Mouse (Mus musculus): ENCODE results near the gene Ccnb2. TPM values are rescaled to one million over a fixed set of nuclear protein-coding genes. Genes with fewer than 3 reads are reported as not detected.
A peak's percentile ranks its signal among the peaks of the same experiment; 100 is the strongest.
"Not testable (repeated sequence)": the region's sequence is repeated elsewhere in the genome, so short reads cannot be mapped to it uniquely, and the experiment has no call there.

The Ccnb2 gene
- polyA plus RNA-seq (2012; ENCODE audit: insufficient read depth, insufficient read length, low replicate concordance, missing spikeins) = not detected in 2 replicates

GRCm38 (mm10) chr9:70421257-70422056 is at the start of gene Ccnb2:
Gene Ccnb2, minus strand, starts transcription at chr9:70421547.
- no peak for TF ChIP-seq CTCF (IDR thresholded peaks at IDR 0.05; ENCODE audit: insufficient read depth, low read depth, low read length)
- no peak for TF ChIP-seq POLR2A (IDR thresholded peaks at IDR 0.05; ENCODE audit: insufficient read depth, low read depth, low read length)
- 4% methylated on average over 45 of the region's 45 CpGs for WGBS
- Histone ChIP-seq H3K4me3 (ENCODE audit: insufficient read depth, low read depth, low read length) (peak within 1 kb of the TSS; percentile 35), H3K27ac (ENCODE audit: insufficient read depth, low read depth, low read length) (no peak within 1 kb of the TSS), H3K4me1 (ENCODE audit: control insufficient read depth, insufficient read depth, low read length) (peaks cover 4% of the 10 kb centered on the region)

GRCm38 (mm10) chr9:70463091-70463490 is 41.7 kb upstream of the Ccnb2 start:
- WGBS = 97% methylated on average over 13 of the region's 13 CpGs
- not testable (repeated sequence) for H3K27ac ChIP-seq (ENCODE audit: insufficient read depth, low read depth, low read length); H3K4me1 ChIP-seq (ENCODE audit: control insufficient read depth, insufficient read depth, low read length); H3K4me3 ChIP-seq (ENCODE audit: insufficient read depth, low read depth, low read length)

- H3K4me1 ChIP-seq (ENCODE audit: control insufficient read depth, insufficient read depth, low read length) = 0 out of 2 replicates have a peak, but pooled peaks cover 2% of the 10 kb centered on the region
Measured at GRCm38 (mm10) chr9:70452371-70452770, 31.0 kb upstream of the Ccnb2 start.

GRCm38 (mm10) chr9:70449072-70449471 is 27.7 kb upstream of the Ccnb2 start:
- H3K4me3 ChIP-seq (ENCODE audit: insufficient read depth, low read depth, low read length) = no peak overlapping the region
- H3K4me1 ChIP-seq (ENCODE audit: control insufficient read depth, insufficient read depth, low read length) = 0 out of 2 replicates have a peak, but pooled peaks cover 2% of the 10 kb centered on the region
- no peak overlapping the region for H3K27ac ChIP-seq (ENCODE audit: insufficient read depth, low read depth, low read length)
- no peak for TF ChIP-seq CTCF (IDR thresholded peaks at IDR 0.05; ENCODE audit: insufficient read depth, low read depth, low read length)
- no peak for TF ChIP-seq POLR2A (IDR thresholded peaks at IDR 0.05; ENCODE audit: insufficient read depth, low read depth, low read length)
- WGBS = 87% methylated on average over 5 of the region's 5 CpGs

More at GRCm38 (mm10) chr9:70452371-70452770, 31.0 kb upstream of the Ccnb2 start:
- Histone ChIP-seq H3K27ac (ENCODE audit: insufficient read depth, low read depth, low read length) (no peak overlapping the region), H3K4me3 (ENCODE audit: insufficient read depth, low read depth, low read length) (no peak overlapping the region)
- TF ChIP-seq CTCF (IDR thresholded peaks at IDR 0.05; ENCODE audit: insufficient read depth, low read depth, low read length) (no peak), POLR2A (IDR thresholded peaks at IDR 0.05; ENCODE audit: insufficient read depth, low read depth, low read length) (no peak)
- 89% methylated on average over 2 of the region's 2 CpGs for WGBS

GRCm38 (mm10) chr9:70439959-70440358 is 18.6 kb upstream of the Ccnb2 start:
- Histone ChIP-seq H3K4me3 (ENCODE audit: insufficient read depth, low read depth, low read length) (no peak overlapping the region), H3K27ac (ENCODE audit: insufficient read depth, low read depth, low read length) (no peak overlapping the region), H3K4me1 (ENCODE audit: control insufficient read depth, insufficient read depth, low read length) (peaks cover 3% of the 10 kb centered on the region; the same call in 1 of the 2 replicates)
- TF ChIP-seq POLR2A (IDR thresholded peaks at IDR 0.05; ENCODE audit: insufficient read depth, low read depth, low read length) = no peak
- TF ChIP-seq CTCF (IDR thresholded peaks at IDR 0.05; ENCODE audit: insufficient read depth, low read depth, low read length) = no peak
- WGBS = 81% methylated on average over 4 of the region's 4 CpGs

- peaks cover 4% of the 10 kb centered on the region for H3K4me1 ChIP-seq (ENCODE audit: control insufficient read depth, insufficient read depth, low read length)
- no peak overlapping the region for H3K27ac ChIP-seq (ENCODE audit: insufficient read depth, low read depth, low read length)
- H3K4me3 ChIP-seq (ENCODE audit: insufficient read depth, low read depth, low read length) = no peak overlapping the region
- WGBS = 89% methylated on average over 2 of the region's 2 CpGs
- TF ChIP-seq POLR2A (IDR thresholded peaks at IDR 0.05; ENCODE audit: insufficient read depth, low read depth, low read length) (no peak), CTCF (IDR thresholded peaks at IDR 0.05; ENCODE audit: insufficient read depth, low read depth, low read length) (no peak)
Measured at GRCm38 (mm10) chr9:70422661-70423060, 1.3 kb upstream of the Ccnb2 start.

GRCm38 (mm10) chr9:70416412-70416811 is 4.9 kb downstream of the Ccnb2 start:
- TF ChIP-seq POLR2A (IDR thresholded peaks at IDR 0.05; ENCODE audit: insufficient read depth, low read depth, low read length) (no peak), CTCF (IDR thresholded peaks at IDR 0.05; ENCODE audit: insufficient read depth, low read depth, low read length) (no peak)
- H3K4me1 ChIP-seq (ENCODE audit: control insufficient read depth, insufficient read depth, low read length) = peaks cover 4% of the 10 kb centered on the region
- no peak overlapping the region for H3K4me3 ChIP-seq (ENCODE audit: insufficient read depth, low read depth, low read length)
- 80% methylated on average over 3 of the region's 3 CpGs for WGBS
- no peak overlapping the region for H3K27ac ChIP-seq (ENCODE audit: insufficient read depth, low read depth, low read length)

GRCm38 (mm10) chr9:70413038-70413437 is 8.3 kb downstream of the Ccnb2 start:
- no peak overlapping the region for H3K4me3 ChIP-seq (ENCODE audit: insufficient read depth, low read depth, low read length)
- WGBS = 73% methylated on average over 7 of the region's 7 CpGs
- H3K27ac ChIP-seq (ENCODE audit: insufficient read depth, low read depth, low read length) = no peak overlapping the region
- H3K4me1 ChIP-seq (ENCODE audit: control insufficient read depth, insufficient read depth, low read length) = peaks cover 2% of the 10 kb centered on the region; the same call in 1 of the 2 replicates
- TF ChIP-seq CTCF (IDR thresholded peaks at IDR 0.05; ENCODE audit: insufficient read depth, low read depth, low read length) (no peak), POLR2A (IDR thresholded peaks at IDR 0.05; ENCODE audit: insufficient read depth, low read depth, low read length) (no peak)

- WGBS = 87% methylated on average over 11 of the region's 11 CpGs
- no peak overlapping the region for H3K27ac ChIP-seq (ENCODE audit: insufficient read depth, low read depth, low read length)
- H3K4me3 ChIP-seq (ENCODE audit: insufficient read depth, low read depth, low read length) = no peak overlapping the region
- H3K4me1 ChIP-seq (ENCODE audit: control insufficient read depth, insufficient read depth, low read length) = peaks cover 9% of the 10 kb centered on the region
- TF ChIP-seq CTCF (IDR thresholded peaks at IDR 0.05; ENCODE audit: insufficient read depth, low read depth, low read length) (no peak), POLR2A (IDR thresholded peaks at IDR 0.05; ENCODE audit: insufficient read depth, low read depth, low read length) (no peak)
Measured at GRCm38 (mm10) chr9:70410668-70411067, 10.7 kb downstream of the Ccnb2 start.

All from olfactory bulb, adult 2 months (tissue).